In the genomic region with DNA sequence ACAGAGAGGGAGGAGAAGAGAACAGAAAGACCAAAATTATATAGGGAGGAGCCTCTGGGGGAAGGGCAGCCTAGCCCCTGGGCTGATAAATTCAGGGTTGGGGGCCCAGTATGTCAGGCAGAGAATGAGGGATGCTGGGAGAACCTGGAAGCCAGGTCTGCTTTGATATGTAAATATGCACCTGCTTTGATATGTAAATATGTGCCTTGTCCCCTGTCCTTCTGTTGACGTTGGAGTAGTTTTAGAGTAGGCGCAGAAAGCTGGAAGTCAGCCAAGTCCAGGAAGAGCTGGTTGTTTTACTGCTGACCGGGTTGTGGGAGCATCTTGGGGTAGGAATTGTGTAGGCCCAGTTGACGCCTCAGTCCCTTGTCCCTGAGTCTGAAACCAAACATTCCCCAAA, we compare ENCODE assay signal across 15 mouse cellular contexts. TPM values are rescaled to one million over a fixed set of nuclear protein-coding genes. Genes with fewer than 3 reads are reported as not detected.
DNase-seq lines count a peak whose midpoint lies in the region; ATAC-seq and TF ChIP-seq lines count a peak whose summit lies in the region.
"Had no signal": no experiment of that assay in that cellular context is flagged by ENCODE, and none has a peak within 500 bp of the region (broad histone marks: within the 10 kb centered on the region; RNA-seq: fewer than 3 reads in every experiment).

No protein-coding gene starts in this region.

- H3K4me2 ChIP-seq in heart, embryonic 11.5 days = no peak overlapping the region
- no peak overlapping the region for H3K4me2 ChIP-seq in lung, embryonic 14.5 days
- peak overlapping the region; percentile 8; the same call in 1 of the 2 replicates for H3K4me2 ChIP-seq in forebrain, embryonic 12.5 days
- H3K4me2 ChIP-seq in midbrain, embryonic 16.5 days (ENCODE audit: low read length) = no peak overlapping the region
- H3K4me2 ChIP-seq: lung, embryonic 15.5 days had no signal

- H3K27me3 ChIP-seq in heart, embryonic 11.5 days (ENCODE audit: control insufficient read depth, insufficient read depth, low read length) = no peaks in the 10 kb centered on the region
- no peaks in the 10 kb centered on the region for H3K27me3 ChIP-seq in lung, embryonic 14.5 days (ENCODE audit: insufficient read depth, low read length)
- H3K27me3 ChIP-seq in forebrain, embryonic 12.5 days = no peaks in the 10 kb centered on the region
- no peaks in the 10 kb centered on the region for H3K27me3 ChIP-seq in midbrain, embryonic 16.5 days (ENCODE audit: control insufficient read depth, insufficient read depth, low read depth, low read length)
- H3K27me3 ChIP-seq: lung, embryonic 15.5 days had no signal

- no peaks in the 10 kb centered on the region for H3K9me3 ChIP-seq in heart, embryonic 11.5 days (replicated peaks; ENCODE audit: control insufficient read depth, low read length)
- no peaks in the 10 kb centered on the region for H3K9me3 ChIP-seq in lung, embryonic 14.5 days (ENCODE audit: low read depth, low read length)
- no peaks in the 10 kb centered on the region for H3K9me3 ChIP-seq in forebrain, embryonic 12.5 days
- H3K9me3 ChIP-seq in midbrain, embryonic 16.5 days (replicated peaks; ENCODE audit: control insufficient read depth, low read length, poor library complexity, severe bottlenecking) = no peaks in the 10 kb centered on the region
- H3K9me3 ChIP-seq: limb, embryonic 10.5 days; lung, embryonic 15.5 days had no signal

- no peaks in the 10 kb centered on the region for H3K36me3 ChIP-seq in heart, embryonic 11.5 days (ENCODE audit: control insufficient read depth, insufficient read depth, low read length)
- H3K36me3 ChIP-seq in lung, embryonic 14.5 days (ENCODE audit: insufficient read depth) = no peaks in the 10 kb centered on the region
- no peaks in the 10 kb centered on the region for H3K36me3 ChIP-seq in forebrain, embryonic 12.5 days (replicated peaks)
- H3K36me3 ChIP-seq in midbrain, embryonic 16.5 days (ENCODE audit: control insufficient read depth, insufficient read depth, low read length) = no peaks in the 10 kb centered on the region
- H3K36me3 ChIP-seq: limb, embryonic 10.5 days; lung, embryonic 15.5 days had no signal

- WGBS in heart, embryonic 11.5 days (ENCODE audit: insufficient replicate concordance) = 53% methylated on average over 4 of the region's 4 CpGs
- WGBS in lung, embryonic 14.5 days = 32% methylated on average over 4 of the region's 4 CpGs
- WGBS in forebrain, embryonic 12.5 days = 14% methylated on average over 4 of the region's 4 CpGs
- WGBS in midbrain, embryonic 16.5 days = 13% methylated on average over 4 of the region's 4 CpGs

- DNase-seq in heart, postnatal 4 days = peak; percentile 62
- DNase-seq in lung, embryonic 14.5 days = peak; percentile 48
- DNase-seq in lung, postnatal 36 days = no peak
- no peak for DNase-seq in right cerebral cortex, postnatal 14 days
- DNase-seq in layer of hippocampus, postnatal 10 days (ENCODE audit: low spot score in 2 of 2) = no peak
- DNase-seq: cerebellum, postnatal 36 days; gastrocnemius, postnatal 10 days had no signal

- no peak for TF ChIP-seq CTCF in lung, embryonic 14.5 days (IDR thresholded peaks at IDR 0.05; ENCODE audit: low read depth)

- H3K9ac ChIP-seq in heart, embryonic 11.5 days (ENCODE audit: low read depth, low read length) = no peak overlapping the region
- H3K9ac ChIP-seq in lung, embryonic 14.5 days = no peak overlapping the region
- H3K9ac ChIP-seq in forebrain, embryonic 12.5 days = no peak overlapping the region
- H3K9ac ChIP-seq in midbrain, embryonic 16.5 days (ENCODE audit: low read depth, low read length) = no peak overlapping the region
- H3K9ac ChIP-seq: lung, embryonic 15.5 days had no signal

- H3K4me3 ChIP-seq in heart, embryonic 11.5 days (ENCODE audit: low read depth, low read length) = no peak overlapping the region
- no peak overlapping the region for H3K4me3 ChIP-seq in lung, embryonic 14.5 days (ENCODE audit: low read depth, low read length)
- H3K4me3 ChIP-seq in forebrain, embryonic 12.5 days (replicated peaks) = no peak overlapping the region
- H3K4me3 ChIP-seq in midbrain, embryonic 16.5 days (ENCODE audit: low read depth, low read length) = no peak overlapping the region
- H3K4me3 ChIP-seq: layer of hippocampus, adult 2 months; limb, embryonic 10.5 days; lung, embryonic 15.5 days; myocyte had no signal

- no peak for ATAC-seq in heart, embryonic 11.5 days (replicated peaks; ENCODE audit: insufficient number of reproducible peaks, low FRiP score, low TSS enrichment)
- ATAC-seq in lung, embryonic 14.5 days (ENCODE audit: insufficient read depth) = no peak
- peak; percentile 89 for ATAC-seq in forebrain, embryonic 12.5 days (ENCODE audit: low FRiP score)
- peak; percentile 52 for ATAC-seq in midbrain, embryonic 16.5 days

- H3K4me1 ChIP-seq in heart, embryonic 11.5 days (ENCODE audit: control insufficient read depth, insufficient read depth, low read length) = no peaks in the 10 kb centered on the region
- H3K4me1 ChIP-seq in lung, embryonic 14.5 days (ENCODE audit: insufficient read depth) = no peaks in the 10 kb centered on the region
- peaks cover 12% of the 10 kb centered on the region for H3K4me1 ChIP-seq in forebrain, embryonic 12.5 days
- peaks cover 6% of the 10 kb centered on the region for H3K4me1 ChIP-seq in midbrain, embryonic 16.5 days (ENCODE audit: control insufficient read depth, insufficient read depth, low read length)
- H3K4me1 ChIP-seq: limb, embryonic 10.5 days; lung, embryonic 15.5 days had no signal

- H3K27ac ChIP-seq in heart, embryonic 11.5 days (ENCODE audit: low read depth, low read length) = no peak overlapping the region
- no peak overlapping the region for H3K27ac ChIP-seq in lung, embryonic 14.5 days (ENCODE audit: low read depth)
- peak overlapping the region; percentile 65 for H3K27ac ChIP-seq in forebrain, embryonic 12.5 days
- H3K27ac ChIP-seq in midbrain, embryonic 16.5 days (ENCODE audit: low read length) = peak overlapping the region; percentile 53; the same call in 1 of the 2 replicates
- H3K27ac ChIP-seq: layer of hippocampus, adult 2 months; limb, embryonic 10.5 days; lung, embryonic 15.5 days had no signal

RNA-seq across cellular contexts. Expression of gene Gm49358, which starts 6.0 kb away (rescaled TPM):
- 10 to 100 TPM; 12.8 to 14.2 TPM for total RNA-seq in heart, postnatal 4 days (2021)
- polyA plus RNA-seq in heart, embryonic 11.5 days (2014; fragmentation: Nextera tagmentation; extraction: Ambion mirVana) = not detected in 2 replicates
- polyA plus RNA-seq in lung, embryonic 14.5 days (2014; fragmentation: Nextera tagmentation; extraction: Ambion mirVana) = 0.24 TPM in 1 of 2 replicates, not detected in the other
- polyA plus RNA-seq in forebrain, embryonic 12.5 days (2016; fragmentation: Nextera tagmentation; extraction: Ambion mirVana) = not detected in 2 replicates
- polyA plus RNA-seq in midbrain, embryonic 16.5 days (2015; fragmentation: Nextera tagmentation; extraction: Ambion mirVana) = not detected in 2 replicates
- 10 to 100 TPM; 23.7 to 29.2 TPM for total RNA-seq in layer of hippocampus, postnatal 10 days (2021)
- polyA plus RNA-seq: heart, embryonic 14.5 days; limb, embryonic 10.5 days; lung, embryonic 15.5 days; myocyte had no signal

RNA-seq across cellular contexts. Expression of gene Nt5dc3, which starts 9.0 kb away (rescaled TPM):
- 10 to 100 TPM; 35.0 to 35.1 TPM for total RNA-seq in heart, postnatal 4 days (2021)
- 1.8 and 2.1 TPM in 2 replicates for polyA plus RNA-seq in heart, embryonic 11.5 days (2014; fragmentation: Nextera tagmentation; extraction: Ambion mirVana)
- polyA plus RNA-seq in lung, embryonic 14.5 days (2014; fragmentation: Nextera tagmentation; extraction: Ambion mirVana) = 1.5 and 1.9 TPM in 2 replicates
- polyA plus RNA-seq in forebrain, embryonic 12.5 days (2016; fragmentation: Nextera tagmentation; extraction: Ambion mirVana) = 2.4 and 2.9 TPM in 2 replicates
- 15.2 and 15.9 TPM in 2 replicates for polyA plus RNA-seq in midbrain, embryonic 16.5 days (2015; fragmentation: Nextera tagmentation; extraction: Ambion mirVana)
- 100 to 1,000 TPM in 1 of 2 experiments, 10 to 100 TPM in 1; 86.3 to 102 TPM for total RNA-seq in layer of hippocampus, postnatal 10 days (2021)

Comparison
In these comparisons a context has a peak if more than half of its experiments do, and no peak if none do; other contexts are left out.
1. DNase-seq: peak in heart, postnatal 4 days (single experiment) and lung, embryonic 14.5 days (single experiment); none in lung, postnatal 36 days (single experiment), right cerebral cortex, postnatal 14 days (single experiment) and layer of hippocampus, postnatal 10 days (0 of 2).
2. ATAC-seq: peak in forebrain, embryonic 12.5 days (single experiment) and midbrain, embryonic 16.5 days (single experiment); none in heart, embryonic 11.5 days (single experiment) and lung, embryonic 14.5 days (single experiment).
3. H3K27ac ChIP-seq: peak in forebrain, embryonic 12.5 days (single experiment) and midbrain, embryonic 16.5 days (single experiment); none in heart, embryonic 11.5 days (single experiment) and lung, embryonic 14.5 days (single experiment).